In genomic region chr11:109480440-109480839, GRCm38 (mm10) we compare ENCODE assay signal across 20 mouse cellular contexts. TPM values are rescaled to one million over a fixed set of nuclear protein-coding genes. Genes with fewer than 3 reads are reported as not detected.
DNase-seq lines count a peak whose midpoint lies in the region; ATAC-seq and TF ChIP-seq lines count a peak whose summit lies in the region.
"Had no signal": no experiment of that assay in that cellular context is flagged by ENCODE, and none has a peak within 500 bp of the region (broad histone marks: within the 10 kb centered on the region; RNA-seq: fewer than 3 reads in every experiment).

No protein-coding gene starts in this region.

- H3K9me3 ChIP-seq in liver, postnatal 0 days (ENCODE audit: low read length), result no peaks in the 10 kb centered on the region
- no peaks in the 10 kb centered on the region for H3K9me3 ChIP-seq in liver, embryonic 12.5 days (replicated peaks)
- H3K9me3 ChIP-seq: embryonic facial prominence, embryonic 10.5 days; forebrain, embryonic 13.5 days; heart, embryonic 12.5 days; hindbrain, embryonic 10.5 days had no signal

- DNase-seq in liver, postnatal 0 days, result peak; percentile 41
- DNase-seq in T-cell, adult 2 months (ENCODE audit: low spot score), result no peak
- no peak for DNase-seq in right cerebral cortex, postnatal 36 days (ENCODE audit: low spot score in 2 of 2)
- DNase-seq in right cerebral cortex, adult 18-20 months, result no peak
- DNase-seq: adrenal gland, adult 8-10 months; adrenal gland, postnatal 36 days; cerebellum, adult 18-20 months; cerebellum, adult 9-11 months; cerebellum, postnatal 36 days; forebrain, postnatal 0 days; gastrocnemius, postnatal 14 days had no signal

- no peak for ATAC-seq in liver, postnatal 0 days
- no peak for ATAC-seq in liver, embryonic 12.5 days
- peak; percentile 79 for ATAC-seq in megakaryocyte, adult 5-6 weeks (ENCODE audit: poor library complexity, severe bottlenecking)
- ATAC-seq: forebrain, embryonic 13.5 days; forebrain, postnatal 0 days had no signal

- peak overlapping the region; percentile 63 for H3K27ac ChIP-seq in liver, postnatal 0 days (ENCODE audit: low read depth)
- no peak overlapping the region for H3K27ac ChIP-seq in liver, embryonic 12.5 days
- peak overlapping the region; percentile 33 for H3K27ac ChIP-seq in bone marrow macrophage, adult 2 months (ENCODE audit: insufficient read depth, low read depth, low read length)
- H3K27ac ChIP-seq: embryonic facial prominence, embryonic 10.5 days; forebrain, embryonic 13.5 days; hindbrain, embryonic 14.5 days had no signal

- H3K4me2 ChIP-seq in liver, postnatal 0 days (ENCODE audit: low read depth, low read length), result no peak overlapping the region
- no peak overlapping the region for H3K4me2 ChIP-seq in liver, embryonic 12.5 days
- H3K4me2 ChIP-seq: forebrain, embryonic 13.5 days; heart, embryonic 12.5 days; hindbrain, embryonic 14.5 days had no signal

- TF ChIP-seq EP300 in liver, postnatal 0 days (IDR thresholded peaks at IDR 0.05; ENCODE audit: low read depth), result no peak

- TF ChIP-seq CTCF in liver, postnatal 0 days (IDR thresholded peaks at IDR 0.05; ENCODE audit: low read depth), result no peak
- no peak for TF ChIP-seq CTCF in bone marrow macrophage, adult 2 months (IDR thresholded peaks at IDR 0.05; ENCODE audit: low read depth, low read length)

- H3K9ac ChIP-seq in liver, postnatal 0 days (replicated peaks), result no peak overlapping the region
- no peak overlapping the region for H3K9ac ChIP-seq in liver, embryonic 12.5 days
- H3K9ac ChIP-seq: forebrain, embryonic 13.5 days; forebrain, postnatal 0 days; heart, embryonic 12.5 days; hindbrain, embryonic 14.5 days had no signal

- no peak for TF ChIP-seq POLR2A in bone marrow macrophage, adult 2 months (IDR thresholded peaks at IDR 0.05; ENCODE audit: borderline replicate concordance, low read depth, low read length)

- peaks cover 15% of the 10 kb centered on the region for H3K4me1 ChIP-seq in liver, postnatal 0 days (ENCODE audit: insufficient read depth)
- peaks cover 63% of the 10 kb centered on the region for H3K4me1 ChIP-seq in liver, embryonic 12.5 days
- H3K4me1 ChIP-seq in bone marrow macrophage, adult 2 months (ENCODE audit: control insufficient read depth, insufficient read depth, low read length), result peaks cover 40% of the 10 kb centered on the region

- H3K27me3 ChIP-seq in liver, postnatal 0 days (ENCODE audit: insufficient read depth, low read length), result no peaks in the 10 kb centered on the region
- H3K27me3 ChIP-seq in liver, embryonic 12.5 days (replicated peaks), result no peaks in the 10 kb centered on the region
- H3K27me3 ChIP-seq: CH12.LX; forebrain, embryonic 13.5 days; heart, embryonic 12.5 days had no signal

- H3K36me3 ChIP-seq in liver, postnatal 0 days (replicated peaks; ENCODE audit: insufficient read depth, low read length), result no peaks in the 10 kb centered on the region
- H3K36me3 ChIP-seq in liver, embryonic 12.5 days, result no peaks in the 10 kb centered on the region
- H3K36me3 ChIP-seq: embryonic facial prominence, embryonic 10.5 days; heart, embryonic 12.5 days; hindbrain, embryonic 10.5 days had no signal

- H3K4me3 ChIP-seq in liver, postnatal 0 days (ENCODE audit: low read depth, low read length), result no peak overlapping the region
- no peak overlapping the region for H3K4me3 ChIP-seq in liver, embryonic 12.5 days
- no peak overlapping the region; the same call in 1 of the 2 replicates for H3K4me3 ChIP-seq in bone marrow macrophage, adult 2 months (ENCODE audit: insufficient read depth, low read length)
- H3K4me3 ChIP-seq: embryonic facial prominence, embryonic 10.5 days; forebrain, embryonic 13.5 days; heart, embryonic 12.5 days; hindbrain, embryonic 10.5 days had no signal

- 48% methylated on average over 8 of the region's 8 CpGs for WGBS in liver, postnatal 0 days (ENCODE audit: insufficient replicate concordance)
- WGBS in liver, embryonic 12.5 days (ENCODE audit: insufficient replicate concordance), result 51% methylated on average over 8 of the region's 8 CpGs

RNA-seq across cellular contexts. Expression of gene Slc16a6, which starts 7.0 kb away (rescaled TPM):
- 18.8 and 19.0 TPM in 2 replicates for polyA plus RNA-seq in liver, postnatal 0 days (2015; fragmentation: Nextera tagmentation; extraction: Ambion mirVana)
- 51.5 and 53.7 TPM in 2 replicates for polyA plus RNA-seq in liver, embryonic 12.5 days (2016; fragmentation: Nextera tagmentation; extraction: Ambion mirVana)
- polyA plus RNA-seq in bone marrow macrophage, adult 2 months (2012; ENCODE audit: insufficient read depth, insufficient read length, missing spikeins), result 32.6 and 38.7 TPM in 2 replicates
- 27.4 and 27.6 TPM in 2 replicates for total RNA-seq in megakaryocyte, adult 5-6 weeks (2015)
- 10.5 and 14.7 TPM in 2 replicates for total RNA-seq in megakaryocyte, adult 5-6 weeks (2017)

RNA-seq across cellular contexts. Expression of gene Arsg, which starts 7.3 kb away (rescaled TPM):
- 11.8 and 13.1 TPM in 2 replicates for polyA plus RNA-seq in liver, postnatal 0 days (2015; fragmentation: Nextera tagmentation; extraction: Ambion mirVana)
- polyA plus RNA-seq in liver, embryonic 12.5 days (2016; fragmentation: Nextera tagmentation; extraction: Ambion mirVana), result 2.9 and 3.7 TPM in 2 replicates
- polyA plus RNA-seq in bone marrow macrophage, adult 2 months (2012; ENCODE audit: insufficient read depth, insufficient read length, missing spikeins), result 3.7 and 4.4 TPM in 2 replicates
- total RNA-seq in megakaryocyte, adult 5-6 weeks (2015), result 4.9 and 6.2 TPM in 2 replicates
- total RNA-seq in megakaryocyte, adult 5-6 weeks (2017), result 6.2 and 7.5 TPM in 2 replicates

RNA-seq across cellular contexts. Expression of gene Amz2, which starts 54.7 kb away (rescaled TPM):
- polyA plus RNA-seq in liver, postnatal 0 days (2015; fragmentation: Nextera tagmentation; extraction: Ambion mirVana), result 9.4 and 11.0 TPM in 2 replicates
- 15.6 and 17.8 TPM in 2 replicates for polyA plus RNA-seq in liver, embryonic 12.5 days (2016; fragmentation: Nextera tagmentation; extraction: Ambion mirVana)
- 32.5 and 35.5 TPM in 2 replicates for polyA plus RNA-seq in bone marrow macrophage, adult 2 months (2012; ENCODE audit: insufficient read depth, insufficient read length, missing spikeins)
- total RNA-seq in megakaryocyte, adult 5-6 weeks (2015), result 19.2 and 26.5 TPM in 2 replicates
- total RNA-seq in megakaryocyte, adult 5-6 weeks (2017), result 51.3 and 51.7 TPM in 2 replicates
